ENCODE assay signal across 8 mouse cellular contexts in the genomic region with DNA sequence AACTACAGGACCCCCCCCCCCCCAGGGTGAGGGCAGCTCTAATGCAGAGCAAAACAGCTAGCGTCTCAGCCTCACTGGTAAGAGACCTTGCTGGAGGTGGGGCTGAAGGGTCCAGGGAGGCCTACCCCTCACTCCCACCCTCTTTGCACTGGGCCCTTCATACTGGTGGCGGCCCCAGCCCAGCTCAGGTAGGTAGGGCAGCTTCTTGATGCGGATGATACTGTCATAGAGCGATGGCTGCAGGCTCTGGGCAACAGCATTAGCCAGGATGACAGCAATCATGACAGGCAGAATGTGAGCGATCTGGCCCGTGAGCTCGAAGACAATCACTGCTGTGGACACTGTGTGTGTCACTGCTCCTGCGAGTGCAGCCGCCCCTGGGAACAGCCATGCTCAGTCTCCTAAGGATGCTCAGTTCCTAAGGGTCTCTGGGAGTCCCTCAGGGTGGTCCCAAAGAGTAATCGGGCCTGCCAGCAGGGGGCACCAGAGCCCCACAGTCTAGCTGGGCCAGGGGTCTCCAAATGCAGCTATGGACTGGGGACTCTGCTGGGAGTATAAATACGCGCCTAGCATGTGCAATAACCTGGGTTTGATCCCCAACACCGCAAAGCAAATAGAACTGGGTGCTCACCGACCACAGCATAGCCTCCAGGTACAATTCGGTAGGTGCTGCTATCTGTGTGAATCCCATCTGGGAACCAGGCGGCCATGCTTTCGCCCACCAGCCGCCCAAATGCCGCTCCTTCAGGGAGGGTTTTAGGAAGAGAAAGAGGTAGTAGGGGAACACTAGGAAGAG. TPM values are rescaled to one million over a fixed set of nuclear protein-coding genes. Genes with fewer than 3 reads are reported as not detected.
DNase-seq lines count a peak whose midpoint lies in the region; ATAC-seq and TF ChIP-seq lines count a peak whose summit lies in the region.
"Had no signal": no experiment of that assay in that cellular context is flagged by ENCODE, and none has a peak within 500 bp of the region (broad histone marks: within the 10 kb centered on the region; RNA-seq: fewer than 3 reads in every experiment).

No protein-coding gene starts in this region.

- ATAC-seq in forebrain, postnatal 0 days: peak; percentile 73

- H3K4me1 ChIP-seq in forebrain, postnatal 0 days (ENCODE audit: insufficient read depth): no peaks in the 10 kb centered on the region
- H3K4me1 ChIP-seq in midbrain, embryonic 10.5 days: peaks cover 17% of the 10 kb centered on the region

- peak; percentile 66 to 74 for DNase-seq in layer of hippocampus, postnatal 10 days (ENCODE audit: low spot score in 2 of 2)
- DNase-seq in layer of hippocampus, adult 9-10 months (ENCODE audit: low spot score): no peak
- peak; percentile 47 for DNase-seq in cerebellum, adult 9-11 months
- peak; percentile 82 for DNase-seq in forebrain, postnatal 0 days
- DNase-seq in midbrain, embryonic 10.5 days (ENCODE audit: low spot score): peak; percentile 77
- peak; percentile 57 for DNase-seq in thymus, postnatal 0 days (ENCODE audit: low spot score)
- DNase-seq in gastrocnemius, postnatal 25 days: no peak

- peak; percentile 85 for TF ChIP-seq CTCF in forebrain, postnatal 0 days (IDR thresholded peaks at IDR 0.05; ENCODE audit: low read depth)

- H3K27ac ChIP-seq in forebrain, postnatal 0 days (ENCODE audit: low read depth, low read length): no peak overlapping the region
- H3K27ac ChIP-seq in midbrain, embryonic 10.5 days (replicated peaks): no peak overlapping the region

- H3K4me2 ChIP-seq in forebrain, postnatal 0 days (ENCODE audit: low read depth): no peak overlapping the region

- H3K27me3 ChIP-seq in forebrain, postnatal 0 days (ENCODE audit: insufficient read depth, low read length): no peaks in the 10 kb centered on the region
- no peaks in the 10 kb centered on the region for H3K27me3 ChIP-seq in midbrain, embryonic 10.5 days (ENCODE audit: low read depth, poor library complexity, severe bottlenecking)

- H3K36me3 ChIP-seq in forebrain, postnatal 0 days (ENCODE audit: insufficient read depth): peaks cover 37% of the 10 kb centered on the region
- peaks cover 94% of the 10 kb centered on the region for H3K36me3 ChIP-seq in midbrain, embryonic 10.5 days

- no peak overlapping the region for H3K4me3 ChIP-seq in forebrain, postnatal 0 days (ENCODE audit: low read depth, low read length)
- H3K4me3 ChIP-seq in midbrain, embryonic 10.5 days: no peak overlapping the region

- 73% methylated on average over 19 of the region's 19 CpGs for WGBS in forebrain, postnatal 0 days
- WGBS in midbrain, embryonic 10.5 days: 77% methylated on average over 19 of the region's 19 CpGs

- no peaks in the 10 kb centered on the region for H3K9me3 ChIP-seq in forebrain, postnatal 0 days (ENCODE audit: low read length)
- H3K9me3 ChIP-seq in midbrain, embryonic 10.5 days (replicated peaks): no peaks in the 10 kb centered on the region

- H3K9ac ChIP-seq in forebrain, postnatal 0 days: no peak overlapping the region

RNA-seq across cellular contexts. Expression of gene Polr2h, which starts 8.3 kb away (rescaled TPM):
- total RNA-seq in layer of hippocampus, postnatal 10 days (2021): 10 to 100 TPM; 23.2 to 27.7 TPM
- 43.7 and 55.3 TPM in 2 replicates for total RNA-seq in forebrain, postnatal 0 days (2014; rRNA removed)
- polyA plus RNA-seq in forebrain, postnatal 0 days (2015; fragmentation: Nextera tagmentation; extraction: Ambion mirVana): 87.4 and 103 TPM in 2 replicates
- polyA plus RNA-seq in midbrain, embryonic 10.5 days (2016; fragmentation: Nextera tagmentation; extraction: Ambion mirVana): 136 and 148 TPM in 2 replicates
- polyA plus RNA-seq in thymus, postnatal 0 days (2015; fragmentation: Nextera tagmentation; extraction: Ambion mirVana): 116 and 117 TPM in 2 replicates
- 1 to 10 TPM; 8.2 to 8.3 TPM for total RNA-seq in gastrocnemius, postnatal 25 days (2021)

RNA-seq across cellular contexts. Expression of gene Clcn2, which starts 8.4 kb away (rescaled TPM):
- 10 to 100 TPM; 41.4 to 50.7 TPM for total RNA-seq in layer of hippocampus, postnatal 10 days (2021)
- 41.9 and 47.9 TPM in 2 replicates for total RNA-seq in forebrain, postnatal 0 days (2014; rRNA removed)
- polyA plus RNA-seq in forebrain, postnatal 0 days (2015; fragmentation: Nextera tagmentation; extraction: Ambion mirVana): 10.7 and 14.1 TPM in 2 replicates
- 12.8 and 16.8 TPM in 2 replicates for polyA plus RNA-seq in midbrain, embryonic 10.5 days (2016; fragmentation: Nextera tagmentation; extraction: Ambion mirVana)
- 5.3 and 7.1 TPM in 2 replicates for polyA plus RNA-seq in thymus, postnatal 0 days (2015; fragmentation: Nextera tagmentation; extraction: Ambion mirVana)
- 1 to 10 TPM; 2.0 to 3.2 TPM for total RNA-seq in gastrocnemius, postnatal 25 days (2021)

RNA-seq across cellular contexts. Expression of gene Fam131a, which starts 16.1 kb away (rescaled TPM):
- total RNA-seq in layer of hippocampus, postnatal 10 days (2021): 100 to 1,000 TPM; 298 to 325 TPM
- 169 and 200 TPM in 2 replicates for total RNA-seq in forebrain, postnatal 0 days (2014; rRNA removed)
- polyA plus RNA-seq in forebrain, postnatal 0 days (2015; fragmentation: Nextera tagmentation; extraction: Ambion mirVana): 81.6 and 89.9 TPM in 2 replicates
- 8.8 and 11.3 TPM in 2 replicates for polyA plus RNA-seq in midbrain, embryonic 10.5 days (2016; fragmentation: Nextera tagmentation; extraction: Ambion mirVana)
- polyA plus RNA-seq in thymus, postnatal 0 days (2015; fragmentation: Nextera tagmentation; extraction: Ambion mirVana): 2.1 and 2.3 TPM in 2 replicates
- total RNA-seq in gastrocnemius, postnatal 25 days (2021): 10 to 100 TPM; 31.5 to 57.0 TPM

RNA-seq across cellular contexts. Expression of gene Chrd, which starts 23.8 kb away (rescaled TPM):
- 10 to 100 TPM; 25.1 TPM for total RNA-seq in layer of hippocampus, postnatal 10 days (2021)
- total RNA-seq in forebrain, postnatal 0 days (2014; rRNA removed): 15.8 and 15.9 TPM in 2 replicates
- polyA plus RNA-seq in forebrain, postnatal 0 days (2015; fragmentation: Nextera tagmentation; extraction: Ambion mirVana): 3.4 and 3.6 TPM in 2 replicates
- polyA plus RNA-seq in midbrain, embryonic 10.5 days (2016; fragmentation: Nextera tagmentation; extraction: Ambion mirVana): 1.5 and 2.0 TPM in 2 replicates
- 0.91 and 1.3 TPM in 2 replicates for polyA plus RNA-seq in thymus, postnatal 0 days (2015; fragmentation: Nextera tagmentation; extraction: Ambion mirVana)
- total RNA-seq in gastrocnemius, postnatal 25 days (2021): 1 to 10 TPM; 3.2 to 3.6 TPM
- total RNA-seq: hematopoietic stem cell, adult 5-6 weeks had no signal

RNA-seq across cellular contexts. Expression of gene Thpo, which starts 25.2 kb away (rescaled TPM):
- 1 to 10 TPM; 3.7 to 4.3 TPM for total RNA-seq in layer of hippocampus, postnatal 10 days (2021)
- 0.69 and 1.0 TPM in 2 replicates for total RNA-seq in forebrain, postnatal 0 days (2014; rRNA removed)
- polyA plus RNA-seq in forebrain, postnatal 0 days (2015; fragmentation: Nextera tagmentation; extraction: Ambion mirVana): 0.51 and 0.52 TPM in 2 replicates
- 0.37 and 0.56 TPM in 2 replicates for polyA plus RNA-seq in midbrain, embryonic 10.5 days (2016; fragmentation: Nextera tagmentation; extraction: Ambion mirVana)
- 0.12 and 0.26 TPM in 2 replicates for polyA plus RNA-seq in thymus, postnatal 0 days (2015; fragmentation: Nextera tagmentation; extraction: Ambion mirVana)
- total RNA-seq in gastrocnemius, postnatal 25 days (2021): 1 to 10 TPM; 2.1 to 3.0 TPM
- total RNA-seq: hematopoietic stem cell, adult 5-6 weeks had no signal

Comparison
In these comparisons a context has a peak if more than half of its experiments do, and no peak if none do; other contexts are left out.
1. DNase-seq: peak in layer of hippocampus, postnatal 10 days (2 of 2), cerebellum, adult 9-11 months (single experiment), forebrain, postnatal 0 days (single experiment), midbrain, embryonic 10.5 days (single experiment) and thymus, postnatal 0 days (single experiment); none in layer of hippocampus, adult 9-10 months (single experiment) and gastrocnemius, postnatal 25 days (single experiment).
2. RNA of gene Clcn2, which starts 8.4 kb away (total RNA-seq): 41.4 to 50.7 TPM in layer of hippocampus, postnatal 10 days and 41.9 to 47.9 TPM in forebrain, postnatal 0 days; 2.0 to 3.2 TPM in gastrocnemius, postnatal 25 days; every median in the first group is over 10 times any median in the second.